10 mouse cellular contexts compared by ENCODE assay signal in the genomic region with DNA sequence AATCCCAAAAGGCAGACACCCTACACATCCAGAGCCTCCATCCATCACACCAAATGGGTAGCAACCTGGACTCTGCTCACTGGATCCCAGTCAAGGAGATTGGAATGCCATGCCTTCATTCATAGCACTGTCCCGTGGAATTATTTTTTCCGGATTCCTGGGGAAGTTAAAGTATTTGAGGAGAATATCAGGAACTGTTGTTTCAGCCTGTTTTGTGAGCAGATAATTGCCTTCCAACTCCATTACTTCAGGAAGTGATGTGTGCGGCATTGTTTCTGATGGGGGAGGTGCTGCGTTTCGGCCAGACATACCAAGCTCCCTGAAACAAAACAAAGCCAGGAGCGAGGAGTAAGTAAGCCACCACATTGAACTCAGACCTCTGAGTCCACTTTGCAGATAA. TPM values are rescaled to one million over a fixed set of nuclear protein-coding genes. Genes with fewer than 3 reads are reported as not detected.
DNase-seq lines count a peak whose midpoint lies in the region; ATAC-seq and TF ChIP-seq lines count a peak whose summit lies in the region.
"Had no signal": no experiment of that assay in that cellular context is flagged by ENCODE, and none has a peak within 500 bp of the region (broad histone marks: within the 10 kb centered on the region; RNA-seq: fewer than 3 reads in every experiment).

No protein-coding gene starts in this region.

- DNase-seq in kidney, adult 11 months: peak; percentile 61
- DNase-seq in heart, adult 9 months (ENCODE audit: low spot score in 2 of 2): peak; percentile 75 to 86
- peak; percentile 65 for DNase-seq in kidney, adult 9 months
- DNase-seq in spleen, postnatal 14 days (ENCODE audit: low spot score in 2 of 2): no peak
- no peak for DNase-seq in cerebellum, adult 2 months
- DNase-seq in right cerebral cortex, postnatal 10 days (ENCODE audit: low spot score in 2 of 2): no peak
- DNase-seq: right cerebral cortex, adult 18-20 months had no signal

- no peak overlapping the region for H3K4me2 ChIP-seq in kidney, embryonic 14.5 days (replicated peaks; ENCODE audit: low read depth, low read length)
- peak overlapping the region; percentile 49 for H3K4me2 ChIP-seq in myocyte (ENCODE audit: low read depth)
- H3K4me2 ChIP-seq: embryonic facial prominence, embryonic 12.5 days had no signal

- WGBS in kidney, embryonic 14.5 days: 37% methylated on average over 6 of the region's 6 CpGs
- 68% methylated on average over 6 of the region's 6 CpGs for WGBS in cerebellum, adult 2 months

- no peak overlapping the region for H3K4me3 ChIP-seq in kidney, embryonic 14.5 days (ENCODE audit: low read length)
- no peak overlapping the region for H3K4me3 ChIP-seq in myocyte
- H3K4me3 ChIP-seq in cerebellum, adult 2 months (replicated peaks; ENCODE audit: insufficient read depth, low read depth, low read length): no peak overlapping the region
- H3K4me3 ChIP-seq: embryonic facial prominence, embryonic 12.5 days had no signal

- H3ac ChIP-seq in myocyte (ENCODE audit: control insufficient read depth, insufficient read length): no peak overlapping the region

- no peak for TF ChIP-seq POLR2A in myocyte (IDR thresholded peaks at IDR 0.05; ENCODE audit: insufficient read length, low read depth)
- TF ChIP-seq POLR2A in cerebellum, adult 2 months (IDR thresholded peaks at IDR 0.05; ENCODE audit: borderline replicate concordance, insufficient read depth, low read length): no peak

- no peak for TF ChIP-seq CTCF in cerebellum, adult 2 months (IDR thresholded peaks at IDR 0.05; ENCODE audit: borderline replicate concordance, insufficient read depth, low read depth, low read length)

- no peaks in the 10 kb centered on the region for H3K79me2 ChIP-seq in myocyte (ENCODE audit: control insufficient read depth, insufficient read depth)

- ATAC-seq in kidney, embryonic 14.5 days (ENCODE audit: low FRiP score, low TSS enrichment): no peak

- no peaks in the 10 kb centered on the region for H3K9me3 ChIP-seq in kidney, embryonic 14.5 days (ENCODE audit: control insufficient read depth, low read length)
- H3K9me3 ChIP-seq: embryonic facial prominence, embryonic 12.5 days had no signal

- no peaks in the 10 kb centered on the region for H3K36me3 ChIP-seq in kidney, embryonic 14.5 days (ENCODE audit: control insufficient read depth, insufficient read depth, low read length)
- no peaks in the 10 kb centered on the region for H3K36me3 ChIP-seq in myocyte (ENCODE audit: control insufficient read depth, insufficient read depth)
- H3K36me3 ChIP-seq: embryonic facial prominence, embryonic 12.5 days had no signal

- H3K27me3 ChIP-seq in kidney, embryonic 14.5 days (ENCODE audit: control insufficient read depth, insufficient read depth, low read length): no peaks in the 10 kb centered on the region
- no peaks in the 10 kb centered on the region for H3K27me3 ChIP-seq in myocyte (ENCODE audit: control insufficient read depth, insufficient read depth, insufficient read length)
- no peaks in the 10 kb centered on the region for H3K27me3 ChIP-seq in cerebellum, adult 2 months (ENCODE audit: control insufficient read depth, insufficient read depth, low read length)
- H3K27me3 ChIP-seq: embryonic facial prominence, embryonic 12.5 days had no signal

- no peak overlapping the region for H3K9ac ChIP-seq in kidney, embryonic 14.5 days (ENCODE audit: low read depth, low read length)
- H3K9ac ChIP-seq: embryonic facial prominence, embryonic 12.5 days had no signal

- H3K27ac ChIP-seq in kidney, embryonic 14.5 days (ENCODE audit: low read depth, low read length): no peak overlapping the region
- no peak overlapping the region for H3K27ac ChIP-seq in cerebellum, adult 2 months (ENCODE audit: insufficient read depth, low read length)
- H3K27ac ChIP-seq: embryonic facial prominence, embryonic 12.5 days had no signal

- H3K4me1 ChIP-seq in kidney, embryonic 14.5 days (ENCODE audit: control insufficient read depth, insufficient read depth, low read length): no peaks in the 10 kb centered on the region
- peaks cover 2% of the 10 kb centered on the region; the same call in 1 of the 2 replicates for H3K4me1 ChIP-seq in cerebellum, adult 2 months (ENCODE audit: control insufficient read depth, insufficient read depth, low read length)
- H3K4me1 ChIP-seq: embryonic facial prominence, embryonic 12.5 days had no signal

TF ChIP-seq in myocyte, 11 proteins besides CTCF, POLR2A, EP300 and RAD21:
- TF ChIP-seq SRF (IDR thresholded peaks at IDR 0.05; ENCODE audit: control insufficient read depth, insufficient read length, low read depth): no peak
- TF ChIP-seq TCF3 (IDR thresholded peaks at IDR 0.05; ENCODE audit: insufficient read length, low read depth): no peak
- no peak for TF ChIP-seq MYOG (IDR thresholded peaks at IDR 0.05; ENCODE audit: control insufficient read depth in 1 of 3, insufficient read depth in 1 of 3, insufficient read length in 2 of 3, low read depth in 2 of 3)
- TF ChIP-seq POLR2AphosphoS2 (IDR thresholded peaks at IDR 0.05; ENCODE audit: insufficient read length, low read depth): no peak
- no peak for TF ChIP-seq E2F4 (IDR thresholded peaks at IDR 0.05; ENCODE audit: insufficient read depth)
- TF ChIP-seq TCF12 (IDR thresholded peaks at IDR 0.05; ENCODE audit: insufficient read depth, poor library complexity, severe bottlenecking): no peak
- TF ChIP-seq USF1 (IDR thresholded peaks at IDR 0.05; ENCODE audit: low read depth): no peak
- TF ChIP-seq REST (IDR thresholded peaks at IDR 0.05; ENCODE audit: insufficient read depth, insufficient read length): no peak

RNA-seq across cellular contexts. Expression of a gene that starts 41.8 kb away (rescaled TPM):
- 16.3 and 18.8 TPM in 2 replicates for polyA plus RNA-seq in kidney, embryonic 14.5 days (2014; fragmentation: Nextera tagmentation; extraction: Ambion mirVana)
- polyA plus RNA-seq in myocyte (2012; fragmentation: generic; extraction: Trizol): 8.7 TPM
- 11.2 and 11.3 TPM in 2 replicates for polyA plus RNA-seq in cerebellum, adult 2 months (2012; rRNA removed)

Comparison
In these comparisons a context has a peak if more than half of its experiments do, and no peak if none do; other contexts are left out.
1. DNase-seq: peak in kidney, adult 11 months (single experiment), heart, adult 9 months (2 of 2) and kidney, adult 9 months (single experiment); none in spleen, postnatal 14 days (0 of 2), cerebellum, adult 2 months (0 of 2) and right cerebral cortex, postnatal 10 days (0 of 2).